Mouse (Mus musculus): ENCODE data around the gene Tab1.

GRCm38 (mm10) chr15:80090741-80091120 lies 42.2 kb upstream of the Tab1 start:
- TF ChIP-seq POLR2A (IDR thresholded peaks at IDR 0.05; ENCODE audit: insufficient read depth, low read depth, low read length) (no peak), CTCF (IDR thresholded peaks at IDR 0.05; ENCODE audit: insufficient read depth, low read depth, low read length) (no peak)

Measured in olfactory bulb, adult 2 months (tissue).